Mouse (Mus musculus): ENCODE data around the gene Slc4a1ap. TPM values are rescaled to one million over a fixed set of nuclear protein-coding genes. Genes with fewer than 3 reads are reported as not detected.
A peak's percentile ranks its signal among the peaks of the same experiment; 100 is the strongest.

The Slc4a1ap gene
- polyA plus RNA-seq, 1 experiment = 15.9 TPM

DNA sequence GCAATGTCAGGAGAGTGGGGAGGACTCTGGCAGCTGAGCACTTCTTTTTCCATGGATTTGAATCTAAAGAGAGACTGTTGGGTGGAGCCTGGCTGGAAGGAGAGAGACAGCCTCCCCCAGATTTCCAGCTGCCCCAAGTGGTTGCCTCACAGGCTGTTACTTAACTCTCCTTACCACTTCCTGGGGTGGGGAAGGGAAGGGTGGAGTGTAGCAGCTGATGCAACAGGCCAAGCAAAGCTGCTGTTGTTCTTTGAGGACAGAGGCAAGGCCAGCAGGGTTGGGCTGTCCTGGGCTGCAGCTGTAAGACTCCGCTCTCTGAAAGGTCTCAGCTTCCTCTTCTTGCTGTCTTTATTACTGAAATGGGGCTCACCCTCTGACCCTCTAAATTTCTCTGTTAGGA, 75.6 kb downstream of the Slc4a1ap start:
- no peaks in the 10 kb centered on the region for H3K79me2 ChIP-seq (ENCODE audit: control insufficient read depth, insufficient read depth)
- no peaks in the 10 kb centered on the region for H3K36me3 ChIP-seq (ENCODE audit: control insufficient read depth, insufficient read depth)
- H3ac ChIP-seq (ENCODE audit: control insufficient read depth, insufficient read length) = no peak overlapping the region
- H3K4me2 ChIP-seq (ENCODE audit: low read depth) = peak overlapping the region; percentile 68
- no peaks in the 10 kb centered on the region for H3K27me3 ChIP-seq (ENCODE audit: control insufficient read depth, insufficient read depth, insufficient read length)
- no peak overlapping the region for H3K4me3 ChIP-seq
- TF ChIP-seq E2F4 (IDR thresholded peaks at IDR 0.05; ENCODE audit: insufficient read depth) = no peak
- TF ChIP-seq USF1 (IDR thresholded peaks at IDR 0.05; ENCODE audit: low read depth) = peak; percentile 7
- no peak for TF ChIP-seq SRF (IDR thresholded peaks at IDR 0.05; ENCODE audit: control insufficient read depth, insufficient read length, low read depth)
- TF ChIP-seq CEBPB (IDR thresholded peaks at IDR 0.05; ENCODE audit: insufficient read depth, poor library complexity, severe bottlenecking) = peak; percentile 99
- peak; percentile 94 for TF ChIP-seq POLR2AphosphoS2 (IDR thresholded peaks at IDR 0.05; ENCODE audit: insufficient read length, low read depth)
- peak; percentile 50 for TF ChIP-seq MAX (IDR thresholded peaks at IDR 0.05; ENCODE audit: low read depth)
- peak; percentile 59 to 90 (median 84) for TF ChIP-seq MYOG (IDR thresholded peaks at IDR 0.05; ENCODE audit: control insufficient read depth in 1 of 3, insufficient read depth in 1 of 3, insufficient read length in 2 of 3, low read depth in 2 of 3)
- TF ChIP-seq MYOD1 (IDR thresholded peaks at IDR 0.05; ENCODE audit: control insufficient read depth in 1 of 3, insufficient read length in 2 of 3, low read depth in 2 of 3) = peak; percentile 67 to 86 (median 82)
- TF ChIP-seq POLR2A (IDR thresholded peaks at IDR 0.05; ENCODE audit: insufficient read length, low read depth) = peak; percentile 77
- peak; percentile 47 for TF ChIP-seq TCF3 (IDR thresholded peaks at IDR 0.05; ENCODE audit: insufficient read length, low read depth)
- no peak for TF ChIP-seq REST (IDR thresholded peaks at IDR 0.05; ENCODE audit: insufficient read depth, insufficient read length)
- TF ChIP-seq TCF12 (IDR thresholded peaks at IDR 0.05; ENCODE audit: insufficient read depth, poor library complexity, severe bottlenecking) = peak; percentile 90

DNA sequence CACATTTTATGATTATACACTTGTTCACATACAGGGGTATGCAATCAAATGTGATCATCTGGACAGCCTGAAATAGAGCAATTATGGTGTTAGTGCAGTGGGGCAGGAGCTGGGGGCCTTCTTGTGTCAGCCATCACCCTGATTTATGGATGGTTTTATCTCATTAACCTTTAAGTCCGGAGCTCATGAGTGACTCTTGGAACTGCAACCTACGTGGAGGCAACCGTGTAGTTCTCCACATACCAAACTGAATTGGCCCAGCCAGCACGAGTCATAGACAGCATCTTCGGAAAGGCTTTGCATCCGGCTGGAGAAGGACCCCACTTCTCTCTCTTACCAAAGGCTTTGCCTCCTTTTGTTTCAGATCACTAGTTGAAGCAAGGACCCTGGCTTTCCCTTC, 77.0 kb downstream of the Slc4a1ap start:
- Histone ChIP-seq H3K36me3 (ENCODE audit: control insufficient read depth, insufficient read depth) (no peaks in the 10 kb centered on the region), H3ac (ENCODE audit: control insufficient read depth, insufficient read length) (no peak overlapping the region), H3K79me2 (ENCODE audit: control insufficient read depth, insufficient read depth) (no peaks in the 10 kb centered on the region), H3K27me3 (ENCODE audit: control insufficient read depth, insufficient read depth, insufficient read length) (no peaks in the 10 kb centered on the region), H3K4me2 (ENCODE audit: low read depth) (no peak overlapping the region), H3K4me3 (no peak overlapping the region)
- TF ChIP-seq SRF (IDR thresholded peaks at IDR 0.05; ENCODE audit: control insufficient read depth, insufficient read length, low read depth) = no peak
- TF ChIP-seq POLR2AphosphoS2 (IDR thresholded peaks at IDR 0.05; ENCODE audit: insufficient read length, low read depth) = no peak
- TF ChIP-seq MYOG (IDR thresholded peaks at IDR 0.05; ENCODE audit: control insufficient read depth in 1 of 3, insufficient read depth in 1 of 3, insufficient read length in 2 of 3, low read depth in 2 of 3) = no peak
- no peak for TF ChIP-seq REST (IDR thresholded peaks at IDR 0.05; ENCODE audit: insufficient read depth, insufficient read length)
- no peak for TF ChIP-seq USF1 (IDR thresholded peaks at IDR 0.05; ENCODE audit: low read depth)
- no peak for TF ChIP-seq MYOD1 (IDR thresholded peaks at IDR 0.05; ENCODE audit: control insufficient read depth in 1 of 3, insufficient read length in 2 of 3, low read depth in 2 of 3)

DNA sequence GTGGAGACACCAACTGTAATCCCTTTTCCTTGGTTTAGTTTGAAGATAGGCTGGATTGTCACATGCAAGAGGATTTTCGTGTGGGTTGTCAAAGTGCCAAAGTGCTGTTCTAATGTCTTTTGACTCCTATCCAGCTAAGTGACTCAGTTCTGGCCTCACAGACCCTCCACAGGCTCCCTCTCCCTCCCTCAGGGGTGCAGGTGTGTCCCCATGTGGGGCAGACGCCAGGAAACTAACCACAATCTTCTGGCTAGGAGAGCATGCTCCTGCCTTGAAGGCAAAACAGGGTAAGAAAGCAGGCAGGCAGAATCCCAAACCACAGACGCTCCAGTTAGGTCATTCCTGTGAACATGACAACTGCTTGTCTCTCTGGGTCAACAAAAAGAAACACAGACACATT, 79.4 kb downstream of the Slc4a1ap start:
- Histone ChIP-seq H3K27me3 (ENCODE audit: control insufficient read depth, insufficient read depth, insufficient read length) (no peaks in the 10 kb centered on the region), H3ac (ENCODE audit: control insufficient read depth, insufficient read length) (no peak overlapping the region), H3K79me2 (ENCODE audit: control insufficient read depth, insufficient read depth) (no peaks in the 10 kb centered on the region), H3K4me3 (no peak overlapping the region), H3K36me3 (ENCODE audit: control insufficient read depth, insufficient read depth) (no peaks in the 10 kb centered on the region), H3K4me2 (ENCODE audit: low read depth) (peak overlapping the region; percentile 68)
- peak; percentile 77 for TF ChIP-seq TCF12 (IDR thresholded peaks at IDR 0.05; ENCODE audit: insufficient read depth, poor library complexity, severe bottlenecking)
- no peak for TF ChIP-seq REST (IDR thresholded peaks at IDR 0.05; ENCODE audit: insufficient read depth, insufficient read length)
- no peak for TF ChIP-seq MAX (IDR thresholded peaks at IDR 0.05; ENCODE audit: low read depth)
- TF ChIP-seq CEBPB (IDR thresholded peaks at IDR 0.05; ENCODE audit: insufficient read depth, poor library complexity, severe bottlenecking) = peak; percentile 17; the same call in 1 of the 2 replicates
- TF ChIP-seq MYOD1 (IDR thresholded peaks at IDR 0.05; ENCODE audit: control insufficient read depth in 1 of 3, insufficient read length in 2 of 3, low read depth in 2 of 3) = peak in 2 of 3 experiments; percentile 69 to 81
- no peak for TF ChIP-seq E2F4 (IDR thresholded peaks at IDR 0.05; ENCODE audit: insufficient read depth)
- peak; percentile 41 to 88 (median 45) for TF ChIP-seq MYOG (IDR thresholded peaks at IDR 0.05; ENCODE audit: control insufficient read depth in 1 of 3, insufficient read depth in 1 of 3, insufficient read length in 2 of 3, low read depth in 2 of 3)
- TF ChIP-seq POLR2A (IDR thresholded peaks at IDR 0.05; ENCODE audit: insufficient read length, low read depth) = no peak

Other genes with a start within 250 kb of the Slc4a1ap start
- 22.5 TPM for gene Ift172, start 235.9 kb upstream of the Slc4a1ap start, polyA plus RNA-seq (2012; fragmentation: generic; extraction: Trizol)
- gene Fndc4, start 230.9 kb upstream of the Slc4a1ap start, polyA plus RNA-seq (2012; fragmentation: generic; extraction: Trizol) = 4.9 TPM
- gene Gckr, start 229.6 kb upstream of the Slc4a1ap start, polyA plus RNA-seq (2012; fragmentation: generic; extraction: Trizol) = 0.16 TPM
- gene Zfp512, start 74.6 kb upstream of the Slc4a1ap start, polyA plus RNA-seq (2012; fragmentation: generic; extraction: Trizol) = 12.8 TPM
- not detected for gene 4930548H24Rik, start 41.3 kb upstream of the Slc4a1ap start, polyA plus RNA-seq (2012; fragmentation: generic; extraction: Trizol)
- gene Gpn1, start 32.3 kb upstream of the Slc4a1ap start, polyA plus RNA-seq (2012; fragmentation: generic; extraction: Trizol) = 19.1 TPM
- gene Supt7l, start 812 bp downstream of the Slc4a1ap start, polyA plus RNA-seq (2012; fragmentation: generic; extraction: Trizol) = 10.0 TPM
- gene Mrpl33, start 69.9 kb downstream of the Slc4a1ap start, polyA plus RNA-seq (2012; fragmentation: generic; extraction: Trizol) = 241 TPM
- 2.0 TPM for gene Rbks, start 170.6 kb downstream of the Slc4a1ap start, polyA plus RNA-seq (2012; fragmentation: generic; extraction: Trizol)
- gene Babam2, start 170.7 kb downstream of the Slc4a1ap start, polyA plus RNA-seq (2012; fragmentation: generic; extraction: Trizol) = 77.2 TPM

Data from myocyte (in vitro differentiated cells).